Mouse (Mus musculus) left cerebral cortex, adult 2 months (tissue): ENCODE measurements around the gene Ranbp3l. TPM values are rescaled to one million over a fixed set of nuclear protein-coding genes. Genes with fewer than 3 reads are reported as not detected.

Experiments
- DNase-seq, 2 experiments: peaks; one replicate each; pipeline ENCODE4 v3.0.0; 2021 to 2022; ENCODE audit warnings: low spot score in 2 of 2, mixed read lengths in 1 of 2; ENCODE audit errors: extremely low spot score in 1 of 2
- H3K27ac ChIP-seq: fragments of 200-600 bp; 2 replicates; pipeline ENCODE4 v1.8.1; 2022
- H3K4me3 ChIP-seq: fragments of 200-600 bp; 2 replicates; pipeline ENCODE4 v1.8.1; 2022
- CTCF ChIP-seq: fragments of 200-600 bp; IDR thresholded peaks from 2 replicates; pipeline ENCODE4 v1.8.1; 2022; ENCODE audit warnings: antibody characterized with exemption, mild to moderate bottlenecking, moderate library complexity
- intact Hi-C: fragments of 180-260 bp; cut with DNase I; formaldehyde crosslinking; loops from one replicate; pipeline ENCODE4 v1.15.1; 2025
- long read RNA-seq, 2 experiments: library from polyadenylated mRNA; stranded (forward); transcript quantifications; one replicate each; pipeline ENCODE4 v2.0.0; 2021; ENCODE audit warnings: borderline mapping rate in 2 of 2
- total RNA-seq, 2 experiments: library from RNA; stranded (reverse); gene quantifications; 2 replicates each; pipeline ENCODE4 v1.2.3; 2021

Ranbp3l gene
- total RNA-seq: 10 to 100 TPM in 1 of 2 experiments, 1 to 10 TPM in 1; 8.1 to 14.7 TPM
- long read RNA-seq, experiment 1, partial matches to known transcripts: 1 of 2 reads
- long read RNA-seq, experiment 1, other reads (novel, unspliced or antisense): 1 of 2 reads
- long read RNA-seq, experiment 2, partial matches to known transcripts: 0 of 1 reads
- long read RNA-seq, experiment 2, other reads (novel, unspliced or antisense): 0 of 1 reads

- intact Hi-C loops: no loop called here
- DNase-seq: peak in 1 of 2 experiments; percentile 22
- Histone ChIP-seq H3K27ac (peak within 1 kb of the TSS; percentile 54; the same call in 1 of the 2 replicates), H3K4me3 (peak within 1 kb of the TSS; percentile 41)
- TF ChIP-seq CTCF: no peak
These were observed at the start of gene Ranbp3l for GRCm38 (mm10) chr15:8967573-8968228. TSS of gene Ranbp3l (plus strand) at chr15:8967949.

DNA sequence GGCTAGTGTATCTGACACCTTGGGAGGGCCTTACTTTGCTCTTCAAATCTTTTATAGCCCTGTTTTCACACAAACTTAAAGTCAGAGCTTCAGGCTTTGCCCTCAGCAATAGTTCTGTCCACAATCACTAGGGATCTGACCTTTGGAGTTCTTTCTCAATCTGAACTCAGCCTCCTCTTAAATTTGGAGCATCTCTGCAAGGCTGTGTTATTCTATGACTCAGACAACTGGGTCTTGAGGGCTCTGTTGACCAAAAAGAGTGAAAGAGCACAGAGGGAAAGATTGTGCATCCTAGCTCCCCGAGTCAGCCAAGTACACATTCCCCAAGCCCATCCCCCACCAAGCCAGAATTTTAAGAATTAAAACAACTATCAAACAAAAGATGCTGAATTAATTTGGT is 37.7 kb upstream of the Ranbp3l start:
- Histone ChIP-seq H3K27ac (no peak overlapping the region), H3K4me3 (no peak overlapping the region)
- no peak for DNase-seq
- intact Hi-C loops: no loop called here
- no peak for TF ChIP-seq CTCF

- intact Hi-C loops: no loop called here
- TF ChIP-seq CTCF: no peak
- no peak for DNase-seq
- Histone ChIP-seq H3K4me3 (no peak overlapping the region), H3K27ac (no peak overlapping the region)
These were observed 30.8 kb upstream of the Ranbp3l start for GRCm38 (mm10) chr15:8936911-8937310.

DNA sequence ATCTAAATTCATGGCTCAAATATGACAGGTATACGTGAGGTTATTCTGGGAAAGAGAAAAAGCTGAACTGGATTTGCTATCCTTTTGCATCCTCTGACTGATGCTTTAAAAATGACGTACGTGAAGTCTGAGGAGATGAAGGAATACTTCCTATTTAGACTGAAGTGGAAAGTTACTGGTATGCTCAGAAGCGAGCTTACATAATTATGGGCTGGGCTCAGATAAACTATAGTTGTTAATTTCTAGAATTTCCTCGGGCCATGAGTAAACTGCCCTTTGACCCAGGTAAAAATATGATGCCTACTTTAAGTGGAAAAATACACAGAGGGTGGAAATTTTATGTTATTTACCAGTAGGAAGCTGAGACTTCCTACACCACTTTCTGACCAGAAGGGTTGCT is 26.9 kb upstream of the Ranbp3l start:
- intact Hi-C loops: no loop called here
- DNase-seq: no peak
- Histone ChIP-seq H3K27ac (no peak overlapping the region), H3K4me3 (no peak overlapping the region)
- no peak for TF ChIP-seq CTCF

DNA sequence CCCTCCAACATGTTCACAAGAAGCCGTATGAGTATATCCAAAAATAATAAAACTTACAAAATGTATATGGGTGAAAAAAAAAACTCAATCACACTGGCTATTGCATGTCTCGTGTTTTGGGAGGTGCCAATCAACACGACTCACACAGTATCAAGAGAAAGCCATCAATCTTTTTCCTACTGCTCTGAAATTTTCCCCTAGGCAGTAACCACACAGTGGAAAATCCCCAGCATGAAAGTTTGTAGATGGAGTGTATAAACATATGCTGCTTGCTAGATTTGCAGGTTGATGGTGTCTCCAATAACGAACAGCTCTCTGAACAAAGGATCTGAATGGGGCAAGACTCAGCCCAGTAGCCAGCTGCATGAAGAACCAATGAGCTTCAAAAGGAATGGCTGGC is 16.9 kb upstream of the Ranbp3l start:
- H3K27ac ChIP-seq: no peak overlapping the region
- no peak for DNase-seq
- no peak for TF ChIP-seq CTCF
- no peak overlapping the region for H3K4me3 ChIP-seq
- intact Hi-C loops: no loop called here

DNA sequence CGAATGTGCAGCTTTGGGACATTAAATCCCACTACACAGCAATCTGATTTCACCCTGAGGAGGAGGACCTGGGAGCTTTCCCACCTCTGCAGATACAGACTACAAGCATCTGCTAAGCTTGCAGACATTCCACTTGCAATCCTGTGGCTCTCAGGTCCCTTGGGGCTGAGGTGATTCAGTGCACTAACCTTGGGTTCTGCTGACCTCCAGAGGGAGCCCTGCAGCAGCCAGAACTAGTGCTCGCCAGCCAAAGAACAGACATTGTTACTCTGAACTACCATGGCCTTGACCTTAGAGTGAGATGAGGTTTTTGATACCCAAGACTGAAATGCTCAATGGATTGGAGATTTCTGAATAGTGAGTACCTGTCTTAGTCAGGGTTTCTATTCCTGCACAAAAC is 4.4 kb upstream of the Ranbp3l start:
- no peak for DNase-seq
- no peak overlapping the region for H3K4me3 ChIP-seq
- intact Hi-C loops: loop anchor here (5.0 kb wide), 1 partner anchor 66 kb away; no protein-coding TSS in a partner anchor
- H3K27ac ChIP-seq: no peak overlapping the region
- TF ChIP-seq CTCF: peak; percentile 36

- no peak for TF ChIP-seq CTCF
- Histone ChIP-seq H3K27ac (peak overlapping the region; percentile 54; the same call in 1 of the 2 replicates), H3K4me3 (peak overlapping the region; percentile 41)
- no peak for DNase-seq
- intact Hi-C loops: no loop called here
These were observed 463 bp downstream of the Ranbp3l start for GRCm38 (mm10) chr15:8968229-8968595.

GRCm38 (mm10) chr15:8969061-8969635 is 1.4 kb downstream of the Ranbp3l start:
- Histone ChIP-seq H3K4me3 (no peak overlapping the region), H3K27ac (no peak overlapping the region)
- intact Hi-C loops: no loop called here
- TF ChIP-seq CTCF: no peak
- DNase-seq: no peak

DNA sequence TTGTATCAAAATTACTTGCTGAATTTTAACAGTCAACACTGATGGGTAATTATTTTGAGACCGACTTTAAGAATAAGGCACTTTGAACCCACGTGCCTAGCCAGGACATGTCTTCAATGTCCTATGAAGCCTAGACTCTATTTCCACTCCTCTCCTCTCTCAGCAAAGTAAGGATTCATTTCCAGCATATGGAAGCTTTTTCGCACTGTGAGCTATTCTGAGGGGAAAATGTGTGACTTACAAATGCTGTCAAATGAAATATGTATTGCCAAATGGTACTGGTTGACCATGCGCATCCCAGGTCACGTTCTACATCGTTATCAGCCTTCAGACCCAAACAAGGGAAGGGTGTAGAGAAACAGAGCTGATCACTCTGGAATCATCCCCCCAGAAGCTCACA is 23.5 kb downstream of the Ranbp3l start:
- intact Hi-C loops: loop anchor here (5.0 kb wide), 1 partner anchor 364 kb away; no protein-coding TSS in a partner anchor

DNA sequence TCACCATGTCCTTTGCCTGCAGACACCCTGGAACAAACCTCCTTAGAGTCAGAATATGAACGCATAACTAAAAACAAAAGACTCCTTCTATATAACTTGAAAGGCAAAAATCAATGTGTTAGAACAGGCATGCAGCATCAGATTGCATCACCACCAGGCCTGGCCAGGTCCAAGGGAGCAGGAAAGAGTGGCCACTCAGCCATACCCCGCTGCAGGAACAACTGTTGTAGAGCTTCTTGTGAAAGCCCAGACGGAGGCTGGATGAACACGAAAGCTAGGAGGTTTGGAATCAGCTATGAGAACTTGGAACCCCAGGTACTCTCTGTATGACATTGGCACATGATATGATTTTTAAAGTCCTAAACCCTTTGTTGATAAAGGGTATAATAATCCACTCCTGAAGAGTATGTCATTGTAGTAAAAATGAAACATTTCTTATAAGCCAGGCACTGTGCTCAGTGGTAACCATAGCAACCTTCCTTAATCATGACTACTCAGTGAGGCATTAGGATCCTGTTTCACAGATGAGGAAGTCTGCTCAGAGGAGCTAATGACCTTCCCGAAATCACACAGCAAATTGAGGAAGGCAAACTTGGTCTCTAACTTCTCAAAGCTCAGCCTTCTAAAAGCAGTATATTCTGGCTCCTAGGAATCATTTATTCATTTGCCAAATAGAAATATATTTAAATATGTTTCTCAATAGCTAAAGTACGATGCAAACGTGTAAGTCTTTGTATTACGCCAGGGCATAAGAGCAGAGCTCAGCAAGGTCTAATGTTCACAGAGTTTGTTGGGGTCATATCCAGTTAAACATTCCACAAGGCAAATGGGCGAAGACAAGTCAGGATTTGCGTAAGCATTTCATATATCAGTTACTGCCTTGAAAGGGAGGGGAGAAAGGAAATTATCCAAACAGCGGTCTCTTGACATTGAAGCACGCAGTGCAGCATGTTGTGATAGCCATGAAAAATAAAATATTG is 24.4 kb downstream of the Ranbp3l start:
- DNase-seq: no peak
- no peak overlapping the region for H3K27ac ChIP-seq
- no peak for TF ChIP-seq CTCF
- no peak overlapping the region for H3K4me3 ChIP-seq
- intact Hi-C loops: loop anchor here (5.0 kb wide), 1 partner anchor 365 kb away; no protein-coding TSS in a partner anchor

More for the DNA sequence above, 23.5 kb downstream of the Ranbp3l start:
- no peak overlapping the region for H3K27ac ChIP-seq
- no peak overlapping the region for H3K4me3 ChIP-seq
- no peak for DNase-seq
- TF ChIP-seq CTCF: no peak

DNA sequence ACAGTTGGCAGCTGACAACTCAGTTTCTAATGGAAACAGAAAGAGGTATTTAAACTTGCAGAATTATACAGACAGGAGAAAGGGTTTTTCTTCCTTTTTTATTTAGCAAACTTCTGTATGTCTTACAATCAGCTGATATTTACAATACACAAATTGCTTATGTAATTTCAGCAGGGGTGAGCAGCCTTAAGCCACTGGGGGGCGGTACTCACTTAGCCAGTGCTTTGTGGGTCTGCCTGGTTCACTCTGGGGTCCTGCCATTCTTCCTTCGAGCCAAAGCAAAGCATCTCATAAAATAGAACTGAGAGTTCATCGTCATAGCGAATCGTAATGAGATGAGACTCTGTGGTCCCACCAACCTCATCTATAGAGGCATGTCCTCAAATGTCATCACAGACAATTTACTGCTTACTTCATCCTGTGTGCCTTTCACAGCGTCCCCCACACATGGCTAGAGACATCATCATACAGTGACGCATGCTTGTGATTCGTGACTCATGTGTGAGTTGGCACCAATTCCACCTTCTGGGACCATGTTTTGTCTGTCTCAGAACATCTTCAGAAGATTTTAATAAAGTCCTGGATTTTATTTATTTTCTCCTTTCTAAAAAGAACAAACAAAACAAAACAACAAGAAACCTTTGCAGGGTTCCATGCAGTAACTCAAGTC is 27.0 kb downstream of the Ranbp3l start:
- TF ChIP-seq CTCF: peak; percentile 37
- Histone ChIP-seq H3K4me3 (no peak overlapping the region), H3K27ac (no peak overlapping the region)
- DNase-seq: peak in 1 of 2 experiments; percentile 59
- intact Hi-C loops: loop anchor here (5.0 kb wide), 1 partner anchor 367 kb away; no protein-coding TSS in a partner anchor
